Mouse (Mus musculus) heart, adult 2 months (tissue): ENCODE data around the gene Tmem200a.

Experiments
- CTCF ChIP-seq: fragments of 200-600 bp; IDR thresholded peaks from 2 replicates; pipeline ENCODE4 v1.8.1; 2022; ENCODE audit warnings: antibody characterized with exemption, mild to moderate bottlenecking, moderate library complexity
- POLR2A ChIP-seq: fragments of 200-500 bp; IDR thresholded peaks from 2 replicates; pipeline ENCODE4 v1.6.1; 2011; ENCODE audit warnings: mild to moderate bottlenecking, low read depth, low read length, control low read depth; ENCODE audit not compliant: insufficient read depth

GRCm38 (mm10) chr10:26018740-26019139, 60.1 kb downstream of the Tmem200a start:
- no peak for TF ChIP-seq POLR2A
- TF ChIP-seq CTCF = no peak
